Mouse (Mus musculus): ENCODE measurements at regions not wholly inside any gene's neighbourhood (a gene's known extent, or its start where the extent isn't known, plus 50 kb on each side); places are given as distances from the start of the nearest gene placed in this dataset.

DNA sequence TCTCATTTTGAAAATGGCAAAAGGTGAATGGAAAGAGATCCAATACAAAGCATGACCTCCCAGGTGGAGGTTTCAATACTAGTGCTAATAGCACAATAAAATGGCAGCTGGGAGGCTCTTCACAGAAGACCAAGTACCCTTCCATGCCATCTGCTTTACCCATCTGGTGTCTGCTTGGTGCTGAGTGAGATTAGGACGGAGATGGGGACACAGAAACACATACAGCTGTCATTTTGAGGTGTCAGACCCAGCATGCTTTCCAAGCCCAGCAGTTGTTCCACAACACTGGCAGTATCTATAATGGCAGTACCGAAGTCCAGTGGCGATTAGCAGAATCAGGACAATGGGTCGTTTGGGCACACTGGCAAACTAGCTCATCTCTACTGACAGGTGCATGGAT is 118.9 kb upstream of the 1700064H15Rik start:
- no peak for DNase-seq

- no peak for DNase-seq
Measured at GRCm38 (mm10) chr3:19751946-19752345, 123.5 kb upstream of the 1700064H15Rik start.

- DNase-seq = no peak
Measured at GRCm38 (mm10) chr3:19754011-19754410, 125.5 kb upstream of the 1700064H15Rik start.

DNA sequence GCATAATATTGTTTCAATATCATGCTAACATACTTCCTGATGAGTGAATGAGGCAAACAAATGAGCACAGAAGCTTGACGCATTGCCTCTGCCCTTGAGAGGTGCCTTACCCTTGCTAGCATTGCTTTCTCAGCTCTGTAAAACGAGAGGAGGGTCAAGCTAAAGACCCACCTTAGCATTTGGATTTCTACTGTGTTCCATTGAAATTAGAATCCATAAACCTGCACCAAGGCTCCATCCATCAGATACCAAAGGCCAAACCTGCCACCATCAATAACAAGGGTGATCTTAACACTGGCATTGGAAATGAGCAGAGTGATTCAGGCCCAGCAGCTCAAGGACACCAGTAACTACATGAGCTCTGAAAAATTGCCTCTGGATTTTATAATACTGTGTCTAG is 126.2 kb upstream of the 1700064H15Rik start:
- no peak for DNase-seq

GRCm38 (mm10) chr3:19755136-19755535 is 126.7 kb upstream of the 1700064H15Rik start:
- DNase-seq = no peak

DNA sequence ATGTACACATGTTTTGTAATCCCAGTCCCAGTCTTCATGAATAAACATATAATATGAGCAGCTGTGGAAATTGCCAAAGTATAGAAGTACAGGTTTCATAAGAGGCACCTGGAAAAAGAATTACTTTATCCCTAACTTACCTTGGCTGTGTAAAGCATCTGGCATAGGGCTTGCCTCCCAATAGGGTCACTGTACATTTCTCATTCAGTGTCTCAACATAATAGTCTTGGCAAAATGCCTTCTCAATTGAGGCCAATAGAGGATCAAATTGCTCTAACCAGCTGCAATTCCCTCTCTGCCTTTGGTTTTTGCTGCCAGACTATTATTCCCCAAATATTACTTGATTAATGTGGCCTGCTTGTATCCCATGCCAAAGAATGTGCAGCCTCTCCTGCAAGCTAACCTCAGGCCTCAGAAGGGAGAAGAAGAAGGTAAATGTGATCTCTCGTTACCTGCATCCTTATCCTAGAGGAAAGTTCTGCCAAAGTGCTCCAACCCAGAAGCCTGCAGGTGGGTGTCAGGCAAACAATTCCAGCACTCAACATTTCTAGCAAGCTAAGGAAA is 158.2 kb upstream of the Cp start:
- no peak for DNase-seq

- no peak for DNase-seq
Measured at GRCm38 (mm10) chr3:19810034-19810433, 146.8 kb upstream of the Cp start.

GRCm38 (mm10) chr3:19824904-19825303 is 131.9 kb upstream of the Cp start:
- no peak for DNase-seq

- no peak for DNase-seq
Measured at GRCm38 (mm10) chr3:19828518-19829246, 128.2 kb upstream of the Cp start.

GRCm38 (mm10) chr3:19829752-19830151 is 127.1 kb upstream of the Cp start:
- no peak for DNase-seq

DNA sequence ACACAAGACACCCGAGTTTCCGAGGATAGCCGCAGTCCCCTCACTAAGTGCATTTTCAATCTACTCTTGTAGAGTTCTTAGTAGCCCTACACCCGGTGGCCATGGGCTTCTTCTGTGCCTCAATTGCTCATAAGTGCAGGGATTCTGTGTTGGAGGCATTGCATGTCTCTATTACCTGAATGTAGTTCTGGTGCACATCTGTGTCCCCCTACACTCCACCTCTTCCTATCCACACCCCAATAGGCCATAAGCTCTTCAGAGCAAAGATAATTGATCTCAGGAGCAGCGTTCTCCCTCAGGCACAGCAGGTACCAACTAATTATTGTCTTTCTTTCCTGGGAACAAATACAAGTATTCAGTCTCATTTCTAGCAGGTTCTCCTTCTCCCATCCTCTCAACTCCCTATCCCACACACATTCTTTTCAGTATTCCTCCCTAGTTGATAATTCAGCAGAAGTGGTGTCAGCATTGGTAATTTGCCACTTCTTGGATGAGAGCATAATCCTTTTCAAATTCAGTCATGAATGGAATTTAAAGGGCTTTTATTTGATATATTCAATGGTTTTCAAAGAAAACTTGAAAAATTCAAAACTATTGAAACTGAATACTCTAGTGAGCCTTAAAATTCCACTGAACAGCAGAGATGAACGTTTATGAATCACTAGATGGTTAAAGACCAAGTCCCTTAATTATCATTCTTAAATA is 108.7 kb upstream of the Cp start:
- DNase-seq = no peak

- DNase-seq = no peak
Measured at GRCm38 (mm10) chr3:19848736-19849269, 108.1 kb upstream of the Cp start.

GRCm38 (mm10) chr3:19882623-19883022 is 74.2 kb upstream of the Cp start:
- no peak for DNase-seq

GRCm38 (mm10) chr3:19888405-19888804 is 68.4 kb upstream of the Cp start:
- DNase-seq = no peak

GRCm38 (mm10) chr3:19894258-19894629 is 62.6 kb upstream of the Cp start:
- no peak for DNase-seq

DNA sequence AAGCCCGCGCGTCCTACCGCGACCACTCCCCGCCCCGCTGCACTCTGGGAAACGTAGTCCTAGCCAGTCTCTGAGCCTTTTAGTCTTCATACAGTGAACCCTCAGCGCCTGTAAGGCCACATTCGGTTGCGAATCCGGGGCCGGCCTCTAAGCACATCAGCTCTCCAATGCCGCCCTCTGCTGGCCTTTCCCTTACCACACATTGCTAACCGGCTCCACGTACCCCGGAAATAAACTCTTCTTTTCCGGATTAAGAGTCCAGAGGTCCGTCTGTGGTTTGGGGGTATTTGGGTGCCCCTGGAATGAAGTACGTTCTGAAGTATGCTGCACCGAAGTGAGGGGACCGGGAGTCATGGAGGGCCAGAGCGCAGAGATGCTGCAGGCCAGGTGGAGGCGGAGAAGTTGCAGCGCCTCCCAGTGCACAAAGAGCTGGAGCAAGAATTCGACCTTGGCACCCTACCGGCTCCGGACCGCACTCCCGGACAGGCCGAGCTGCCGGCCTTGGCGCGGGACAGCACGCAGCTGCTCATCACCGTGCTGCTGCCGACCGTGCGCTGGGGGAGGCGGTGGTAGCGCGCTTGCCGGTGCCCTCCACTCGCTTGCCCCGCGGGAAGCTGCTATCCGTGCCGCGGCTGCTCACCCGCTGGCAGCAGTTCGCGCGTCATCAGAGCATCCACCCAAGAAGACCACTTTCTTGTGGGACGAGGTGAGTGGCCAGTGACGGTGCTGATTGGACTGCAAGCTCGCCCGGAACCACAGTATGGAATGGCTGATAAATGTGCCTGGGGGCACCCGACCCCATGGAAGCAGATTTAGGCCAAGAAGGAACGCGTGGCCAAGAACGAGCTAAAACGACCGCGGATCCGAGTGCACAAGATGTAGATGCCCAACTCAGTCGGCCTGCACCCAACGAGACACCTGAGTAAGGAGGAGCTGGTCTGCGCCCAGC is 62.0 kb upstream of the Cp start:
- DNase-seq = peak; percentile 97

- no peak for DNase-seq
Measured at GRCm38 (mm10) chr3:19895755-19896154, 61.1 kb upstream of the Cp start.

DNA sequence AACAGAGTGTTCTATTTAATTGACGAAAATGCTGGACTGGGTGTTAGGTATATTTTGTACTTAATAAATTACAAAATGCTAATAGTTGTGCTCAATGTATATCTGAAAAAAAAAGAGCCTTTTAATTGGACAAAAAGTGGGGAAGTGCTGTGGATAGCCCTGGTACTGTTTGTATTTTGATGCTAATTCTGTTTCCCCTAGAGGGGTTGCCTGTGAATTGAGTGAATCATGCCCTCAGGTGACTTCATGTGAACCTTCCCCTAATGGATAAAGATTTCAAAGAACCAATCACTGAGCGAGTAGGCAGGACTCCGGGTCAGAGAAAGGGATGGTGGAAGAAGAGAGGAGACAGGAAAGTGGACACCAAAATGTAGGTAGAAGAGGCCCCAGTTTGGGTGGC is 59.7 kb upstream of the Cp start:
- DNase-seq = no peak

GRCm38 (mm10) chr3:19902226-19902625 is 54.6 kb upstream of the Cp start:
- no peak for DNase-seq

GRCm38 (mm10) chr3:19904446-19905275 is 52.2 kb upstream of the Cp start:
- peak; percentile 45 for DNase-seq

All from kidney, adult 18-20 months (tissue).